Mouse (Mus musculus): ENCODE measurements at regions not wholly inside any gene's neighbourhood (a gene's known extent, or its start where the extent isn't known, plus 50 kb on each side); places are given as distances from the start of the nearest gene placed in this dataset.

DNA sequence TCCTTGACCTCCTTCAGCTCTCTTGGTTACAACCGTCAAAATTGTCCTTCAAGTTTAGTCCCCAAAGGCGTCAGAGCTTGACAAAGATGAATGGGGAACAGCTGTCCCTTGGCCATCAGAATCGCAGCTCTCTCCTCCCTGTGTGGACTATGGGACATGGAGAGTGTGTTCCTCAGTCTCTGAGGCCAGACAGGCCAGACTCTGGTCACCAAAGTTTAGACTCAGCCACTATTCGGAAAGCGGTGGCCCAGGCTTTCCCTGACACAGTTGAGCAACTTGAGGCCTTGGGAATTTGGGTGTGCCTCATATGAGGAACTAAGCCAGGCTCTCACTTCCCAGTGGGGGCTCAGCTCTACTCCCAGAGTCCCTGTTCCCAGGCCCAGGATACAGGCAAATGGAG lies 230.5 kb upstream of the Spdye4c start:
- TF ChIP-seq CTCF (IDR thresholded peaks at IDR 0.05; ENCODE audit: control insufficient read depth, insufficient read depth, insufficient replicate concordance, low read depth, low read length) (no peak), POLR2A (IDR thresholded peaks at IDR 0.05; ENCODE audit: control insufficient read depth, low read depth, low read length) (no peak)
